Mouse (Mus musculus) hematopoietic stem cell, adult 5-6 weeks (primary cell): Measurements from ENCODE around the gene Ankdd1a. TPM values are rescaled to one million over a fixed set of nuclear protein-coding genes. Genes with fewer than 3 reads are reported as not detected.

Experiments
- ATAC-seq, 2 experiments: fragments of 125-278 bp in 1 of 2; replicated peaks in 1 of 2; 2 replicates each; pipeline ENCODE4 v1.8.0; 2016 to 2017; ENCODE audit warnings: inconsistent platforms in 2 of 2, mild to moderate bottlenecking in 2 of 2, moderate number of reproducible peaks in 2 of 2, low read depth in 1 of 2, moderate TSS enrichment in 1 of 2; ENCODE audit not compliant: low FRiP score in 2 of 2, poor library complexity in 2 of 2, severe bottlenecking in 2 of 2, insufficient read depth in 1 of 2, low TSS enrichment in 1 of 2
- total RNA-seq: library from RNA; stranded (forward); fragments of 172-1452, 232-1000 nt; gene quantifications from 2 replicates; pipeline ENCODE4 v1.2.3, GENCODE M21; 2017

The Ankdd1a gene
- total RNA-seq, 1 experiment from 2014 or later, result not detected

GRCm38 (mm10) chr9:65462544-65462943 is 57.4 kb downstream of the Ankdd1a start:
- ATAC-seq, result no peak

GRCm38 (mm10) chr9:65460732-65461442 is 59.1 kb downstream of the Ankdd1a start, which contains the start of gene Spg21:
Gene Spg21, plus strand, starts transcription at chr9:65460947.
- ATAC-seq, result peak; percentile 83 to 95

GRCm38 (mm10) chr9:65460198-65460597 is 59.8 kb downstream of the Ankdd1a start:
- ATAC-seq, result no peak

GRCm38 (mm10) chr9:65458975-65459374 is 61.0 kb downstream of the Ankdd1a start:
- no peak for ATAC-seq

GRCm38 (mm10) chr9:65447951-65448350 is 72.0 kb downstream of the Ankdd1a start:
- no peak for ATAC-seq

- no peak for ATAC-seq
Measured at GRCm38 (mm10) chr9:65444692-65445091, 75.3 kb downstream of the Ankdd1a start.

Other genes starting within 250 kb of the Ankdd1a start
- gene Clpx, start 225.9 kb downstream of the Ankdd1a start, total RNA-seq, result 54.9 and 60.3 TPM in 2 replicates
- 29.6 and 30.4 TPM in 2 replicates for gene Pdcd7, start 174.1 kb downstream of the Ankdd1a start, total RNA-seq
- 0.94 TPM in 1 of 2 replicates, not detected in the other for gene Ubap1l, start 159.2 kb downstream of the Ankdd1a start, total RNA-seq
- 0.89 and 1.9 TPM in 2 replicates for gene Kbtbd13, start 128.5 kb downstream of the Ankdd1a start, total RNA-seq
- gene Rasl12, start 121.7 kb downstream of the Ankdd1a start, total RNA-seq, result 1.9 and 2.8 TPM in 2 replicates
- not detected in 2 replicates for gene Slc51b, start 97.2 kb downstream of the Ankdd1a start, total RNA-seq
- gene Mtfmt, start 84.4 kb downstream of the Ankdd1a start, total RNA-seq, result 17.7 and 21.0 TPM in 2 replicates
- 67.1 and 82.4 TPM in 2 replicates for gene Spg21, start 59.2 kb downstream of the Ankdd1a start, total RNA-seq
- gene Plekho2, start 59.8 kb upstream of the Ankdd1a start, total RNA-seq, result 41.1 and 42.4 TPM in 2 replicates
- gene Pif1, start 67.0 kb upstream of the Ankdd1a start, total RNA-seq, result 6.7 and 6.8 TPM in 2 replicates
- gene Rbpms2, start 109.5 kb upstream of the Ankdd1a start, total RNA-seq, result 1.7 and 1.8 TPM in 2 replicates
- 58.5 and 66.4 TPM in 2 replicates for gene Oaz2, start 147.8 kb upstream of the Ankdd1a start, total RNA-seq